Mouse (Mus musculus) heart, postnatal 0 days (tissue): ENCODE data around the gene Nupr1l.

Experiments used
- CTCF ChIP-seq: IDR thresholded peaks from 2 replicates; pipeline ENCODE4 v1.5.1; 2016; ENCODE audit warnings: antibody characterized with exemption, control low read depth, low read depth
- EP300 ChIP-seq: IDR thresholded peaks from 2 replicates; pipeline ENCODE4 v1.6.1; 2016; ENCODE audit warnings: antibody characterized with exemption, low read depth

GRCm38 (mm10) chr5:129918065-129918651 lies 9.8 kb downstream of the Nupr1l start:
- TF ChIP-seq CTCF (no peak), EP300 (no peak)
